Mouse (Mus musculus): ENCODE data around the gene Pfkfb4. TPM values are rescaled to one million over a fixed set of nuclear protein-coding genes. Genes with fewer than 3 reads are reported as not detected.

Pfkfb4 gene
- polyA plus RNA-seq, 1 experiment from 2014 or later, result 27.3 TPM

DNA sequence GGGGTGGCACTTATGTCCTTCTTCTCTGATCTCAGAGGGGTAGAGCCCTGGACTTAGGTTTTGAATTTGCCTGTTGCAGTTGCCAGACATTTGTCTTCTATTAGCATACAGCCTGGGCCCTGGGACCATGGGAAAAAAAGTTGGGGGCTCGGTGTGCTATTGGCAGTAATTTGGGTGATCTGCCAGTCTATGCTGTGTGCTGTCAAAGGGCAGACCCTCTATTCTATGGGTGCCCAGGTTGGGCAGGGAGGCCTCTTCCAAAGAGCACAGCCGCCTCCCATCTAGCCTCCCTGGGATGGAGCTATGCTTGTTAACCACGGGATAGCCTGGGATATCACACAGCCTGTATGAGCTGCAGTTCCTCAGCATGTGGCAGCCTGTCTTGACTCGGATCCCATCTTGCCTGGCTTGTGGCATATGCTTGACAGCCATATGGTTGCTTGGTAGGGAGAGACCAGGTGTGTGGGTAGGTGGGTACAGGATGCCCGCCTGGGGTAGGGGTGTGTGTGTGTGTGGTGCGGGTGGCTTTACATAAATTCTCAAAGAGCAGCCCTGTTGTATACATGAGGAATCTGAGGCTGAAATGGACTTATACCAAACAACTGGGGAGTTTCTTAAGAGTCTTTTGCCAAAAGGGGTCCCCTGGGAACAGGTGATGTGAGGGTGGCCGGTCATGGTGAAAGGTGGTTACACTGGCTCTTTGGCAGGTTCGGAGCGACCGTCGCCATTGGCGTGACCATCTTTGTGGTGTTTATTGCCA, 63.9 kb downstream of the Pfkfb4 start:
- peaks cover 25% of the 10 kb centered on the region for H3K36me3 ChIP-seq
- 89% methylated on average over 12 of the region's 12 CpGs for WGBS
- ATAC-seq (replicated peaks), result no peak
- peak overlapping the region; percentile 38 for H3K4me2 ChIP-seq (replicated peaks)
- H3K27me3 ChIP-seq, result no peaks in the 10 kb centered on the region
- H3K4me3 ChIP-seq, result peak overlapping the region; percentile 32
- H3K9ac ChIP-seq (replicated peaks), result peak overlapping the region; percentile 14; the same call in 1 of the 2 replicates
- H3K9me3 ChIP-seq, result no peaks in the 10 kb centered on the region
- H3K27ac ChIP-seq (replicated peaks), result peak overlapping the region; percentile 53; the same call in 1 of the 2 replicates
- H3K4me1 ChIP-seq, result peaks cover 22% of the 10 kb centered on the region

GRCm38 (mm10) chr9:109056081-109056690, 64.6 kb downstream of the Pfkfb4 start:
- Histone ChIP-seq H3K4me3 (no peak overlapping the region), H3K4me2 (replicated peaks) (no peak overlapping the region), H3K9ac (replicated peaks) (no peak overlapping the region), H3K9me3 (no peaks in the 10 kb centered on the region), H3K36me3 (peaks cover 27% of the 10 kb centered on the region), H3K27me3 (no peaks in the 10 kb centered on the region), H3K4me1 (peaks cover 22% of the 10 kb centered on the region), H3K27ac (replicated peaks) (no peak overlapping the region)
- WGBS, result 93% methylated on average over 17 of the region's 17 CpGs
- ATAC-seq (replicated peaks), result no peak

GRCm38 (mm10) chr9:109056916-109057315, 65.3 kb downstream of the Pfkfb4 start:
- Histone ChIP-seq H3K4me1 (peaks cover 22% of the 10 kb centered on the region), H3K9ac (replicated peaks) (no peak overlapping the region), H3K9me3 (no peaks in the 10 kb centered on the region), H3K27ac (replicated peaks) (no peak overlapping the region), H3K36me3 (peaks cover 30% of the 10 kb centered on the region), H3K4me3 (no peak overlapping the region), H3K27me3 (no peaks in the 10 kb centered on the region), H3K4me2 (replicated peaks) (no peak overlapping the region)
- whole genome bisulfite sequencing, result 89% methylated on average over 4 of the region's 4 CpGs
- ATAC-seq (replicated peaks), result no peak

DNA sequence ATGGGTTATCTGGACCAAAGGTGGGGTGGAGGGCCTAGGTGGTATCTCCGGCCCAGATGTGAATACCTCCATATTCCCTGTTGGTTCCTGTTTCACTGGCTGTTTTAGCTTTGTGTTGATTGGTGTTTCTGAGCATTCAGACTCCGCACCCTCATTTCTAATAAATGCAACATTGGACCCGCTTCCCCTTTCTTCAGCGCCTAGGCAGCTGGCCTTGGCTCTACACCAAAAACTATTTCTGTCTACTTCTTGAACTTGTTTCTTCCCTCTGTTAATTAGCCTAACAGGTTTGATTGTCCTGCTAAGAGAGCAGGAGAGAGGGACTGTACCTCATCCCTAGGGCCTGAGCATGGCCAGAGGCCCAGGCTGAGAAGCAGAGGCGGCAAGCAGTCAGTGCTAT, 66.0 kb downstream of the Pfkfb4 start:
- Histone ChIP-seq H3K36me3 (peaks cover 35% of the 10 kb centered on the region), H3K27me3 (no peaks in the 10 kb centered on the region), H3K9me3 (no peaks in the 10 kb centered on the region), H3K4me3 (no peak overlapping the region), H3K9ac (replicated peaks) (no peak overlapping the region), H3K4me1 (peaks cover 22% of the 10 kb centered on the region), H3K27ac (replicated peaks) (no peak overlapping the region), H3K4me2 (replicated peaks) (no peak overlapping the region)
- ATAC-seq (replicated peaks), result no peak
- WGBS, result 82% methylated on average over 5 of the region's 5 CpGs

- H3K4me3 ChIP-seq, result no peak overlapping the region
- H3K9me3 ChIP-seq, result no peaks in the 10 kb centered on the region
- peaks cover 22% of the 10 kb centered on the region for H3K4me1 ChIP-seq
- peaks cover 41% of the 10 kb centered on the region for H3K36me3 ChIP-seq
- H3K27ac ChIP-seq (replicated peaks), result no peak overlapping the region; the same call in 1 of the 2 replicates
- WGBS, result 94% methylated on average over 19 of the region's 19 CpGs
- H3K9ac ChIP-seq (replicated peaks), result 0 out of 2 replicates have a peak overlapping the region, but pooled peaks have one; percentile 56
- no peaks in the 10 kb centered on the region for H3K27me3 ChIP-seq
- H3K4me2 ChIP-seq (replicated peaks), result no peak overlapping the region
- ATAC-seq (replicated peaks), result no peak
Measured at GRCm38 (mm10) chr9:109058006-109058765, 66.6 kb downstream of the Pfkfb4 start.

GRCm38 (mm10) chr9:109059136-109059903, 67.7 kb downstream of the Pfkfb4 start, which contains the start of gene Trex1:
Gene Trex1 (minus strand): TSS chr9:109059734.
- H3K4me3 ChIP-seq, result peak within 1 kb of the TSS; percentile 38
- 25% methylated on average over 15 of the region's 15 CpGs for WGBS
- H3K4me2 ChIP-seq (replicated peaks), result peak within 1 kb of the TSS; percentile 50
- peak within 1 kb of the TSS; percentile 56 for H3K9ac ChIP-seq (replicated peaks)
- peak; percentile 70 for ATAC-seq (replicated peaks)
- H3K9me3 ChIP-seq, result no peaks in the 10 kb centered on the region
- H3K27me3 ChIP-seq, result no peaks in the 10 kb centered on the region
- H3K36me3 ChIP-seq, result peaks cover 52% of the 10 kb centered on the region
- H3K4me1 ChIP-seq, result peaks cover 20% of the 10 kb centered on the region
- peak within 1 kb of the TSS; percentile 78 for H3K27ac ChIP-seq (replicated peaks)

- no peaks in the 10 kb centered on the region for H3K9me3 ChIP-seq
- ATAC-seq (replicated peaks), result peak; percentile 20; the same call in 1 of the 2 replicates
- H3K27me3 ChIP-seq, result no peaks in the 10 kb centered on the region
- peaks cover 62% of the 10 kb centered on the region for H3K36me3 ChIP-seq
- no peak overlapping the region for H3K9ac ChIP-seq (replicated peaks)
- WGBS, result 89% methylated on average over 16 of the region's 16 CpGs
- peaks cover 13% of the 10 kb centered on the region for H3K4me1 ChIP-seq
- H3K4me3 ChIP-seq, result no peak overlapping the region
- H3K27ac ChIP-seq (replicated peaks), result no peak overlapping the region
- H3K4me2 ChIP-seq (replicated peaks), result no peak overlapping the region
Measured at GRCm38 (mm10) chr9:109060184-109060897, 68.8 kb downstream of the Pfkfb4 start.

- Histone ChIP-seq H3K9me3 (no peaks in the 10 kb centered on the region), H3K27ac (replicated peaks) (no peak overlapping the region), H3K4me2 (replicated peaks) (no peak overlapping the region), H3K4me3 (no peak overlapping the region), H3K27me3 (no peaks in the 10 kb centered on the region), H3K9ac (replicated peaks) (no peak overlapping the region), H3K4me1 (peaks cover 10% of the 10 kb centered on the region), H3K36me3 (peaks cover 68% of the 10 kb centered on the region)
- ATAC-seq (replicated peaks), result no peak
- WGBS, result 91% methylated on average over 5 of the region's 5 CpGs
Measured at GRCm38 (mm10) chr9:109060898-109061295, 69.3 kb downstream of the Pfkfb4 start.

DNA sequence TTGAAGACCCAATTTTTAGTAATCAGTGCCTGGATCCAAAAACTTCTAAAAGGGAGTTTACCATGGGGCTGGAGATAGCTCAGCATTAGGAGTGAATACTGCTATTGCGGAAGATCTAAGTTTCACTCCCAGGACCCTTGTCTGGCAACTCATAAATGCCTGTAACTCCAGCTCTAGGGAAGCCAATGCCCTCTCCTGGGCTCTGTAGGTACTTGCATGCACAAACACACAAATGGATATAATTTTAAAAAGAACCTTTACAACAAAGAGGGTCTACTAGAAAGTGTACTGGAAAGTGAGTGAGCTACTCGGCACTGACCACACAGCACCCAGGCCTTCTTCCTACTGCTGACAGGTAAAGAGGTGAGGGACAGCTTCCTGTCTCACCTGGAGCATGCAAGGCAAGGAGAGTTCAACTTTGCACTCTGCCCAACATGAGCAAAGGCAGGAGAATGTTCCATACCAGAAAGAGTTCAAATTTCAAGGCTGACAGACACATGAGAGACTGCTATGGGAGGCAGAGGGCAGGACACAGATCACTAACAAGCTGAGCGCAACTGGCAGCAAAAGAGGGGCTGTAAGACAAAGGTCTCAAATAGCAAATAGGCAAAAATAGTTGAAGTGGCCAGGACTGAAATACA, 76.6 kb downstream of the Pfkfb4 start:
- no peak for ATAC-seq (replicated peaks)
- no peaks in the 10 kb centered on the region for H3K9me3 ChIP-seq
- H3K4me2 ChIP-seq (replicated peaks), result no peak overlapping the region
- H3K9ac ChIP-seq (replicated peaks), result no peak overlapping the region
- no peak overlapping the region for H3K4me3 ChIP-seq
- H3K4me1 ChIP-seq, result peaks cover 10% of the 10 kb centered on the region
- H3K27ac ChIP-seq (replicated peaks), result no peak overlapping the region
- WGBS, result 98% methylated on average over 3 of the region's 3 CpGs
- peaks cover 81% of the 10 kb centered on the region for H3K36me3 ChIP-seq
- no peaks in the 10 kb centered on the region for H3K27me3 ChIP-seq

DNA sequence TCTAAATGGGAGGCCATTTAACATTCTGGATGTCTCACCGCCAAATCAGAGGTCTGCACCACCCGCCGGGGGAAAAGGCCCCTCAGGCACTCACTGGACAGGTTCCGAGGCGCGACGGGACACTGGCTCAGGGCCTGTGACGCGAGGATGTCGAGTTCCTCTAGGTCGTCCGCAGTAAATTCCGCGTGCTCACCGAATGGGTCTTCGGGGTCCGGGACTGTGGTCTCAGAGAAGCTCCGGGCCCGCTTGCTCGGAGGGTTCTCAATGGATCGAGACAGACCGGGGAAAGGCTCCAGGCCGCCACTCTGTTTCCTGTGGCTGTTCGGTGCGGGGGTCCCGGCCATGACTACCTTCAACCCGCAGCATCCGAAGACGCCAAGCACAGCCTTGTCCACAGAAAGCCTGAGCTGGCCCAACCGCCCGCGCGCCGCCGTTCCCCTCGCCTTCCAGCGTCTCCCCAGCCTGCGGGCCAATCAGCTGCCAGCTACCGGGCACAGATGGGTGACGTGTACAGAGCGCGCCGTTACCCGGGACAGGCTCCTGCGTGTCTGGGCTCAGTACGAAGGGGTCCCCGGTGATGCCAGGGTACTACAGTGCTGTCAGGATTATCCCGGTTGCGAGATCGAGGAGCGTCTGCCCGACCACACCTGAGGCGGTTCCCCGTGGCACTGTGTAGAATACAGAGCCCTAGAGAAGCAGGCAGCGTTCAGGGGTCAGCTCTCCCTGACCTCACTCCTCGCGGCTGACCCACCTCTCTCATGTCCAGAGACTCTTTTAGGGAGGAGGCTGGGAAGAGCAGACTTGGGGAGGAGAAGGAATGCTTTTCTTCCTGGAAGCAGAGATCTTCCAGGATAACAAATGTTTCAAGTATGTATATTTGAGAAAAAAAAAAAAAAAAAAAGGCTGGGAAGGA, 82.3 kb downstream of the Pfkfb4 start, which contains the start of gene Atrip:
Atrip (minus strand) TSS at position 464 of the 913 bp plus-strand sequence.
- peak; percentile 99 for ATAC-seq (replicated peaks)
- peaks cover 20% of the 10 kb centered on the region for H3K4me1 ChIP-seq
- no peaks in the 10 kb centered on the region for H3K9me3 ChIP-seq
- H3K27me3 ChIP-seq, result no peaks in the 10 kb centered on the region
- WGBS, result under 1% methylated on average over 57 of the region's 57 CpGs
- peaks cover 33% of the 10 kb centered on the region for H3K36me3 ChIP-seq
- peak within 1 kb of the TSS; percentile 84 for H3K27ac ChIP-seq (replicated peaks)
- H3K4me3 ChIP-seq, result peak within 1 kb of the TSS; percentile 79
- peak within 1 kb of the TSS; percentile 86 for H3K9ac ChIP-seq (replicated peaks)
- peak within 1 kb of the TSS; percentile 94 for H3K4me2 ChIP-seq (replicated peaks)

Data from forebrain, embryonic 15.5 days (tissue).